Mouse (Mus musculus) stomach, embryonic 14.5 days (tissue): ENCODE measurements around the gene Ptprcap. TPM values are rescaled to one million over a fixed set of nuclear protein-coding genes. Genes with fewer than 3 reads are reported as not detected.
A peak's percentile ranks its signal among the peaks of the same experiment; 100 is the strongest.
"Not testable (repeated sequence)": the region's sequence is repeated elsewhere in the genome, so short reads cannot be mapped to it uniquely, and the experiment has no call there.

ENCODE experiments used
- ATAC-seq: fragments of 200-750 bp; cut with Nextera tagmentation; 2 replicates; pipeline ENCODE4 v1.8.0; 2017; ENCODE audit warnings: low read depth, moderate TSS enrichment; ENCODE audit not compliant: insufficient number of reproducible peaks, insufficient read depth, low FRiP score
- H3K27ac ChIP-seq: fragments of 300-500 bp; sonication (generic); 2 replicates; pipeline ENCODE4 v1.5.1; 2014; ENCODE audit warnings: mild to moderate bottlenecking, low read length, moderate library complexity, mixed read lengths
- H3K27me3 ChIP-seq: fragments of 300-500 bp; sonication (generic); 2 replicates; pipeline ENCODE4 v1.6.1; 2014; ENCODE audit warnings: low read length, control low read depth, mixed read lengths; ENCODE audit not compliant: control insufficient read depth, insufficient read depth
- H3K36me3 ChIP-seq: fragments of 300-500 bp; sonication (generic); 2 replicates; pipeline ENCODE4 v1.6.1; 2014; ENCODE audit warnings: mild to moderate bottlenecking, control low read depth, low read length, moderate library complexity, mixed read lengths; ENCODE audit not compliant: control insufficient read depth, insufficient read depth
- H3K4me1 ChIP-seq: fragments of 300-500 bp; sonication (generic); 2 replicates; pipeline ENCODE4 v1.6.1; 2014; ENCODE audit warnings: low read length, control low read depth, mixed read lengths; ENCODE audit not compliant: control insufficient read depth, insufficient read depth
- H3K4me2 ChIP-seq: fragments of 300-500 bp; sonication (generic); replicated peaks from 2 replicates; pipeline ENCODE4 v1.6.1; 2014; ENCODE audit warnings: low read depth, low read length, control low read depth
- H3K4me3 ChIP-seq: fragments of 300-500 bp; sonication (generic); 2 replicates; pipeline ENCODE4 v1.5.1; 2014; ENCODE audit warnings: low read depth, low read length, control low read depth
- H3K9ac ChIP-seq: fragments of 300-500 bp; sonication (generic); replicated peaks from 2 replicates; pipeline ENCODE4 v1.6.1; 2014; ENCODE audit warnings: low read depth, mild to moderate bottlenecking, control low read depth, low read length, moderate library complexity, mixed read lengths
- H3K9me3 ChIP-seq: fragments of 300-500 bp; sonication (generic); 2 replicates; pipeline ENCODE4 v1.6.1; 2016; ENCODE audit warnings: low read depth, low read length, control low read depth; ENCODE audit not compliant: control insufficient read depth
- WGBS: fragments of 180-500 bp; shearing (Covaris S2); extraction: QIAGEN DNeasy Blood & Tissue Kit; methylation state at CpG from one replicate; pipeline ENCODE4 v1.1.7; 2014; 5-methylcytosine and 5-hydroxymethylcytosine counted together
- polyA plus RNA-seq: library from polyadenylated mRNA; unstranded; fragments of >200 nt; fragmentation: Nextera tagmentation; extraction: Ambion mirVana; gene quantifications from 2 replicates; pipeline ENCODE4 v1.2.1, GENCODE M21; 2014

Gene Ptprcap
- polyA plus RNA-seq, 1 experiment from 2014 or later, result 1.9 TPM

DNA sequence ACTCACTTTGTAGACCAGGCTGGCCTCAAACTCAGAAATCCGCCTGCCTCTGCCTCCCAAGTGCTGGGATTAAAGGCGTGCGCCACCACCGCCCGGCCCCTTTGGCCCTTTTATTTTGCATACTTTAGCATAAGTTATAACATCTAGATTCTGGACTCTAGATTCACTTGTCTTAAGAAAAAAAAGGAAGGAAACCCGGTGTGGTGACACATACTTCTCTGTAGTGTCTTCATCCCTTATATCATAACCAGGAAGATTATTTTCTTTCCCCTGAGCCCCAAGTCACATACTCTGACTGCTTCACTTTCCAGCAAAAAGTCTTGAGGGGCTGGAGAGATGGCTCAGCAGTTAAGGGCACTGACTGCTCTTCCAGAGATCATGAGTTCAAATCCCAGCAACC is 31.5 kb upstream of the Ptprcap start:
- H3K27me3 ChIP-seq, H3K4me3 ChIP-seq, H3K27ac ChIP-seq, H3K9me3 ChIP-seq, ATAC-seq, H3K9ac ChIP-seq: not testable (repeated sequence)
- peaks cover 13% of the 10 kb centered on the region for H3K36me3 ChIP-seq
- peak overlapping the region; percentile 16; the same call in 1 of the 2 replicates for H3K4me2 ChIP-seq
- WGBS, result 60% methylated on average over 6 of the region's 6 CpGs
- H3K4me1 ChIP-seq, result peaks cover 12% of the 10 kb centered on the region

DNA sequence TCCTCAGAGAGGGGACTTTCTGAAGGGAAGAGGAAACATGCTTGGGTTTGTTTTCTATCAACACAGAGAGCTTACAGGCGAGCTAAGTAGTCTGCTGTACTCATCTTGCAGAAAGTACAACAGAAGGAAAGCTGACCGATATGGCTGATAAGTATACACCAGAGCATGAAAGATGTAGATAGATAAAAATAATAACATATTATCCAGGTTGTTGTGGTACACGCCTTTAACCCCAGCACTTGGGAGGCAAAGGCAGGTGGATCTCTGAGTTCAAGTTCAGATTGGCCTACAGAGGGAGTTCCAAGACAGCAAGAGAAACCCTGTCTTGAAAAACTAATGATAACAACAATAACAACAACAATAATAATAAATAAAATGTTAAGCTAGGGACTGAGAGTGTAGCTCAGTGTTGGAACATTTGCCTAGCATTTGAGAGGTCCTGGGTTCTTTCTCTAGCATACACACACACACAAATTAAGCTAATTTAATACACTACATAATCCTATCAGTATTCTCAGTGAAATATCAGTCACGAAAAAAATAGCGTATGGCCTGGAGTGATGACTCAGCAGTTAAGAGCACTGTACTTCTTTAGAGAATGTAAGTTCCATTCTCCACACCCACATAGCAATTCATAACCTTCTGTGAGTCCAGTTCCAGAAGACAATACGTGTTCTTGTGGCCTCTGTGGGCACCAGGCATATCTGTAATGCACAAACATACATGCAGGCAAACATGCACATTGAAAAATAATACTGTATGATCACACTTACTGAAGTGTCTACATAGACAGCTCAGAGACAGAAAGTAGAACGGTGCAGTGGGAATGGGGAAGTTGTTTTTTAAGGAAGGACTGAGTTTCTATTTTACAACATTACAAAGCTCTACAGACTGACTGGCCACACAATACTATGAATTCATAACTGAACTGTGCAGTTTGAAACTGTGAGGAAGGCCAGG is 30.7 kb upstream of the Ptprcap start:
- H3K9me3 ChIP-seq, result no peaks in the 10 kb centered on the region
- no peak overlapping the region for H3K9ac ChIP-seq
- H3K4me2 ChIP-seq, result no peak overlapping the region
- 82% methylated on average over 7 of the region's 7 CpGs for WGBS
- H3K36me3 ChIP-seq, result peaks cover 6% of the 10 kb centered on the region
- no peaks in the 10 kb centered on the region for H3K27me3 ChIP-seq
- no peak for ATAC-seq
- H3K4me1 ChIP-seq, result peaks cover 18% of the 10 kb centered on the region
- no peak overlapping the region for H3K27ac ChIP-seq
- no peak overlapping the region for H3K4me3 ChIP-seq

DNA sequence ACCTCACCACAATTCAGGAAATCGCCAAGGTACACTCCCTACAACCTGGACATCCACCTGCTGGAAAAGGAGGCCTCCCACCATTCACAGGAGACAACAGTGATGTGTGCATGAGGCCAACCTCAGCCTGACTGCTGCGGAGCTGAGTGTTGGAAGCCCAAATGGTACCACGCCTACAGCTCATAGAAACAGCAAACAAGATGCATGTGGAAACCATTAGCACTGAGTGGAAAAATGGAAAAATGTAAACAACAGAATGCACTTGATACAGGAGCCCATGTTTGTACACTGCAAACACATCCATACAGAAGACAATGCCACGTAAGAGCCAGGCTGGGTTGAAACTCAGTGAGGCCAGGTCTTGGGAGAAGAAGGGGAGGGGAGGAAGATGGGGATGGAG is 29.0 kb upstream of the Ptprcap start:
- H3K9ac ChIP-seq, result no peak overlapping the region
- 72% methylated on average over 4 of the region's 4 CpGs for WGBS
- H3K9me3 ChIP-seq, result no peaks in the 10 kb centered on the region
- peaks cover 5% of the 10 kb centered on the region; the same call in 1 of the 2 replicates for H3K36me3 ChIP-seq
- no peak overlapping the region for H3K27ac ChIP-seq
- peaks cover 18% of the 10 kb centered on the region for H3K4me1 ChIP-seq
- no peak for ATAC-seq
- no peaks in the 10 kb centered on the region for H3K27me3 ChIP-seq
- no peak overlapping the region; the same call in 1 of the 2 replicates for H3K4me2 ChIP-seq
- H3K4me3 ChIP-seq, result no peak overlapping the region

DNA sequence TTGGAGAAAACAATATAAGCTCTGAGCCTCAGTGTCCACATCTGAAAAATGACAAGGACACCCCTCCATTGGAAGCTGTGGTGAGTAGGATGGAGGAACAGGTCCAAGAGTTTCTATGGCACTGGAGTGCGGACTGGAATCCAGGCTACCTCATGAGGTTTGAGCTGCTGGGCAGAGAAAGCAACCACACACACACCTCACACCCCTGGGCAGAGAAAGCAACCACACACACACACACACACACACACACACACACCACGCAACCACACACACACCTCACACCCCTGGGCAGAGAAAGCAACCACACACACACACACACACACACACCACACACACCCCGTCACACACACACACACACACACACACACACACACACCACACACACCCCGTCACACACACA is 28.1 kb upstream of the Ptprcap start:
- ATAC-seq, result peak; percentile 25
- H3K4me2 ChIP-seq, result peak overlapping the region; percentile 35
- H3K27ac ChIP-seq, result 0 out of 2 replicates have a peak overlapping the region, but pooled peaks have one; percentile 39
- not testable (repeated sequence) for H3K9ac ChIP-seq, H3K27me3 ChIP-seq, H3K9me3 ChIP-seq
- peak overlapping the region; percentile 80 for H3K4me3 ChIP-seq
- H3K4me1 ChIP-seq, result peaks cover 17% of the 10 kb centered on the region
- peaks cover 11% of the 10 kb centered on the region; the same call in 1 of the 2 replicates for H3K36me3 ChIP-seq
- 16% methylated on average over 4 of the region's 4 CpGs for WGBS

DNA sequence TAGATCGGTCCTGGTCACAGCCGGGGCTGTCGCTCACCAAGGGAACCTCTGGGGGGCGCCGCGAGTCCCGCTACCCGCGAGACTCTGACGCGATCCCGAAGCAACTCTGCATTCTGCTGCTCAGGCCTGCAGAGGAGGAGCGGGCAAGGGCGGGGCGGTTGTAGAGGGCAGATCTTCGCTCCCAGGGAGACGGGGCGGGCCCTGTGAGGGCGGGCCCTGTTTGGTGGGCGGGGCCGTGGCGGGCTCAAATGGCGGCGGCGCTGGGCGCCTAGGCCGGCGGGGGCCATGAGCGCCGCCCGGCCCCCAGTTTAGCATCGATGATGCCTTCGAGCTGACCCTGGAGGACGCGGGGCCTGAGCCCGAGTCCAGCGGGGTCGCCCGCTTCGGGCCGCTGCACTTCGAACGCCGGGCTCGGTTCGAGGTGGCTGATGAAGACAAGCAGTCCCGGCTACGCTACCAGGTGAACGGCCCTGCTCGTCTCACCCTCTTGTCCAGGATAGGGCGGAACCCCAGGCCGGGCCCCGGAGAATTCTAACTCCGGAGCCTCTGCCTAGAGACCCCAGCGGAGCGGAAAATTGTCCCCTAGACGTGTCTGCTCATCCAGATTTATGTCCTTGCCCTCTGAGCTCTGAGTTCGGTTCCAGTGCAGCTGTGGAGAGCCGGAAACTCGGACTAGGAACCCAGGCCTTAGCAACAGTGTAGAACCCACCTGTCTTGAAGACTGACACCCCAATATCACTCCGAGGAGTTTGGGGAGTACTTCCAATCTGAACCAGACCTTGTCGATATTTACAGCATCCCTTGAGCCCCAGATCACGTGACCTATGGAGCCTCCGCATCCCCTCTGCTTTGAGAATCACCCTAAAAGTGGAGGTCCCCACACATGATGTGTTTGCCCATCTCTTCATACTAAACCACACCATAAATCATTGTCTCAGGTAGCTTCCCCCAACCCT is 27.4 kb upstream of the Ptprcap start, which contains the start of gene Aip:
Gene Aip (minus strand): TSS at position 118 of the 956 bp plus-strand sequence.
- Histone ChIP-seq H3K4me1 (peaks cover 11% of the 10 kb centered on the region), H3K4me3 (peak within 1 kb of the TSS; percentile 80), H3K36me3 (peaks cover 13% of the 10 kb centered on the region; the same call in 1 of the 2 replicates), H3K27ac (peak within 1 kb of the TSS; percentile 39; the same call in 1 of the 2 replicates), H3K9me3 (no peaks in the 10 kb centered on the region), H3K9ac (peak within 1 kb of the TSS; percentile 77), H3K27me3 (no peaks in the 10 kb centered on the region), H3K4me2 (peak within 1 kb of the TSS; percentile 86)
- peak; percentile 94 for ATAC-seq
- WGBS, result under 1% methylated on average over 60 of the region's 64 CpGs

DNA sequence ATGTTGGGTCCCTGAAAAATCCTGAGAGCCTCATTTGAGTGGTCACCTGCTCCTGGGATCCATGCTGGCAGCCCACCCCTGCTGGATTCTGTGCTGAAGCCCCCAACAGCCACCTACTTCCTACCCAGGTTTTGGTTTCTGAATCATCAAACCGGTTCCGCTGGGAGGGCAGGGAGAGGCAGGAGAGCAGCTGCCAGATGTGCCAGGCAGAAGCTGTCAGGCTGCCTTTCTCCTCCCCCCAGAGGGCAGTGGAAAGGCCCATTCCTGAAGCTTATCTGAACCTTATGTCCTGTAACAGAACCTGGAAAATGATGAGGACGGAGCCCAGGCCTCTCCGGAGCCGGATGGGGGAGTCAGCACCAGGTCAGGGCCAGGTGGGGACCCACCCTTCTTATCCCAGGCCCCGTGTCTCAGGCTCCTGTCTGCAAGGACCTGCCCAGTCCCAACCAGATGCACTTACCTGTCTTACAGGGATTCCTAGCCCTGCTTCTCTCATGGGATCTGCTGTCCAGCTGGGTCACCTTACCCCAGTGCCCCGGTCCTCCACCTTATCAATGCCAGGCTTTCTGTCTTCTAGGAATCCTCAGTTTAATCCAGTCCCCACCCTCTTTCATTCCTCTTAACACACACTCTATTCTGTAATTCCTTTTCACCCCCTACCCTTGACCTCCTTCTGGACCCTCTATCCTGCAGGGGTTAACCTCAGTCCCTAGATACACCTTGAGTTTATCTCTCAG is 26.5 kb upstream of the Ptprcap start:
- Histone ChIP-seq H3K4me2 (peak overlapping the region; percentile 86), H3K4me1 (peaks cover 11% of the 10 kb centered on the region), H3K9ac (peak overlapping the region; percentile 77), H3K27ac (no peak overlapping the region), H3K4me3 (peak overlapping the region; percentile 80), H3K36me3 (peaks cover 22% of the 10 kb centered on the region), H3K27me3 (no peaks in the 10 kb centered on the region), H3K9me3 (no peaks in the 10 kb centered on the region)
- ATAC-seq, result no peak
- 59% methylated on average over 7 of the region's 7 CpGs for WGBS

DNA sequence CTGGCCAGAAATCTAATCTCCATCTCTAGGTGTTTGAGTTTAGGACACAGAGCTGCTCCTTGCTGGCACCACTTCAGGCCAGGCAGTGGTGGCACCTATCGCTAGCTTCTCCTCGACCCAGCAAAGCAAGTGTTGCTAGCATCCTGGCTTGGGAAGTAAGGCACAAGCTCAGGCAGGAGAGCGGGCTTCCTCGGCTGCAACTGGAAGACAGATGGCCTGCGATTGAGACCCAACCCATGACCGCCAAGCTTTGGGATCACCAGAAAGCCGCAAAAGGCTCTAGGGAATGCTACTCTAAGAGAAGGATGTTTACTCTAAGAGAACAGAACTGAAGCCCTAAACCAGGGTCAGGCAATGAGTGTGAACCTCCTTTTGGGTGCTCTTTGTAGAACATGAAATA is 23.9 kb upstream of the Ptprcap start:
- 91% methylated on average over 7 of the region's 7 CpGs for WGBS
- no peak overlapping the region for H3K4me3 ChIP-seq
- H3K9me3 ChIP-seq, result no peaks in the 10 kb centered on the region
- H3K27me3 ChIP-seq, result no peaks in the 10 kb centered on the region
- H3K9ac ChIP-seq, result no peak overlapping the region
- H3K27ac ChIP-seq, result no peak overlapping the region
- peaks cover 11% of the 10 kb centered on the region for H3K4me1 ChIP-seq
- H3K36me3 ChIP-seq, result peaks cover 34% of the 10 kb centered on the region
- no peak overlapping the region for H3K4me2 ChIP-seq
- no peak for ATAC-seq
